Mouse (Mus musculus) G1E (cell line): ENCODE results near the gene Fam198b.

Experiments used
- CTCF ChIP-seq: IDR thresholded peaks from 2 replicates; pipeline ENCODE4 v1.5.1; 2012; ENCODE audit warnings: low read depth, low read length, inconsistent platforms, mixed read lengths
- GATA1 ChIP-seq: IDR thresholded peaks from 2 replicates; pipeline ENCODE4 v1.6.1; 2012; ENCODE audit warnings: borderline replicate concordance, low read length, inconsistent platforms, mixed read lengths
- GATA2 ChIP-seq: IDR thresholded peaks from 2 replicates; pipeline ENCODE4 v1.6.1; 2012; ENCODE audit warnings: low read depth, low read length, inconsistent platforms, borderline replicate concordance
- POLR2AphosphoS5 ChIP-seq: IDR thresholded peaks from 2 replicates; pipeline ENCODE4 v1.6.1; 2012; ENCODE audit warnings: low read depth, low read length, inconsistent platforms; ENCODE audit not compliant: insufficient replicate concordance

GRCm38 (mm10) chr3:79911166-79911565 lies 26.8 kb downstream of the Fam198b start:
- no peak for TF ChIP-seq POLR2AphosphoS5
- no peak for TF ChIP-seq CTCF
- TF ChIP-seq GATA1: no peak
- no peak for TF ChIP-seq GATA2
